Mouse (Mus musculus) left cerebral cortex, adult 8-10 months (tissue): ENCODE measurements around the gene Atg9a. TPM values are rescaled to one million over a fixed set of nuclear protein-coding genes. Genes with fewer than 3 reads are reported as not detected.

Source experiments
- DNase-seq, 2 experiments: peaks; one replicate each; pipeline ENCODE4 v3.0.0; 2022; ENCODE audit warnings: low spot score in 2 of 2
- total RNA-seq, 4 experiments: library from RNA; stranded (reverse); gene quantifications; 2 replicates each; pipeline ENCODE4 v1.2.4; 2022

The Atg9a gene
- total RNA-seq, 4 experiments from 2014 or later, result 114 to 124 (median 118) TPM

- peak in 1 of 2 experiments; percentile 45 for DNase-seq
Observed at GRCm38 (mm10) chr1:75179334-75180104, 12.5 kb downstream of the Atg9a start.

GRCm38 (mm10) chr1:75168472-75169464 is 23.2 kb downstream of the Atg9a start, which contains the start of gene Zfand2b:
Zfand2b (plus strand) TSS chr1:75168646.
- DNase-seq, result peak; percentile 85 to 93

- DNase-seq, result no peak
Observed at GRCm38 (mm10) chr1:75168093-75168471, 23.9 kb downstream of the Atg9a start.

GRCm38 (mm10) chr1:75160256-75160617 is 31.8 kb downstream of the Atg9a start:
- no peak for DNase-seq

- no peak for DNase-seq
Observed at GRCm38 (mm10) chr1:75159540-75160255, 32.3 kb downstream of the Atg9a start.

- no peak for DNase-seq
Observed at GRCm38 (mm10) chr1:75158990-75159389, 33.0 kb downstream of the Atg9a start.

GRCm38 (mm10) chr1:75155837-75156236 is 36.2 kb downstream of the Atg9a start:
- no peak for DNase-seq

DNA sequence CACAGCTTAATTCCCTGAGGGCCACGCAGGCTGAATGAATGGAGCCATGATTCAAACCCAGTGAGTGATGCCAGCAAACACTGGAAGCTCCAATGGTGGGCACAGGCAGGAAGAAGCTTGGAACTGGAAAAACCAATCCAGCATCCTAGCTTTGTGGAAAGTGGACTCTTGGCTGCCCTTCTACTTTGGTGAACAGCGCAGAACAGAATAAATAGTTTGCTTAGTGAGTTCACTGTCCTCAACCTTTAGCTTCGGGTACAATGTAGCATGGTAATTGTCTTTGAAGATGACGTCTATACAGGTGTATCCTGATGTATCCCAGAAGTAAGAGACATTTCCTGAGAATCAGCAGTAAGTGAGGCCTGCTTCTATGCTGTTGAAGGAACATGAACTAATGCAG is 43.3 kb downstream of the Atg9a start:
- DNase-seq, result no peak

GRCm38 (mm10) chr1:75147411-75148135 is 44.4 kb downstream of the Atg9a start:
- DNase-seq, result no peak

GRCm38 (mm10) chr1:75145589-75145988 is 46.4 kb downstream of the Atg9a start:
- no peak for DNase-seq

DNA sequence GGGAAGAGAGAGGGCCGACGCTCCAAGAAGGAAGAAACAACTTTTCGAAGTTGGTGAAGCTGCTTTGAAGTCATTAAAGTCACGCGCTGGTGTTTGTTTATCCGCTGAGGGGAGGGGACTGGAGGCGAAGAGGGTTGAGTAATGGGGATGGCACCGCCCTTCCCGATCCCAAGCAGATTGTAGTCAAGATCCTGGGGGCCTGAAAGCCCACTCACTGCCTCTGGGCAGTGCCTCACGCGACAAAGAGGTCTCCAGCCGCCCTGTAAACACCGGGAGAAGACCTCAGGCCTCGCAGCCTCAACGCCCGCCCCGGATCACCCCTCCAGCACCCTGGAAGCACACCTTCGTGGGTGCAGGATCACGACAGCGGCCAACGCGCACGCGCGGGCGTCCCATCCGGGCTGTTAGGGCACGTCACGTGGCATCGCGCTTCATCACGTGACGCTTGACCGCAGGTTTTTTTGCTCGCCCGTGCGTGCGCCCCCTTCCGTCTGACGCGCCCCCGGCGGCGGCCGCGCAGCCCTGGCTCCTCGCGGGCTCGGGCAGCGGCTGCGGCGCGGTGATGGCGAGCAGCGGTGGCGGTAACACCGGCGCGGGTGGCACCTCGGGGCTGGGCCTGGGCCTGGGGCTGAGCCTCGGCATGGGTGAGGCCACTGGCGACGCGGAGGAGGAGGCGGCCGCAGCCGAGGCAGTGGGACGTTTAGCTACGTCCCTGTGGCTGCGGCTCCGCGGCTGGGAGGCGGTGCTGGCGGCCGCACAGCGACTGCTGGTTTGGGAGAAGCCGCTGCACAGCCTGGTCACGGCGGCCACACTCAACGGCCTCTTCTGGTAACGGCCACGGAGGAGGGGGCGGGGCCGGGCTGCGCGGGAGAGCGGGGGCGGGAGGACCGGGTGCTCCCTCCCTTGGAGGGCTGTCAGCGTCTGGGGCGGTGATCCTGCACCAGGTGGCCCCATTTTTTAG is 49.4 kb downstream of the Atg9a start, which contains the start of the genes Cnppd1 and Retreg2:
Gene Cnppd1 (minus strand): TSS at position 411 of the 961 bp plus-strand sequence.
Gene Retreg2 (plus strand): TSS at position 478 of the 961 bp plus-strand sequence.
- DNase-seq, result peak; percentile 96 to 97

DNA sequence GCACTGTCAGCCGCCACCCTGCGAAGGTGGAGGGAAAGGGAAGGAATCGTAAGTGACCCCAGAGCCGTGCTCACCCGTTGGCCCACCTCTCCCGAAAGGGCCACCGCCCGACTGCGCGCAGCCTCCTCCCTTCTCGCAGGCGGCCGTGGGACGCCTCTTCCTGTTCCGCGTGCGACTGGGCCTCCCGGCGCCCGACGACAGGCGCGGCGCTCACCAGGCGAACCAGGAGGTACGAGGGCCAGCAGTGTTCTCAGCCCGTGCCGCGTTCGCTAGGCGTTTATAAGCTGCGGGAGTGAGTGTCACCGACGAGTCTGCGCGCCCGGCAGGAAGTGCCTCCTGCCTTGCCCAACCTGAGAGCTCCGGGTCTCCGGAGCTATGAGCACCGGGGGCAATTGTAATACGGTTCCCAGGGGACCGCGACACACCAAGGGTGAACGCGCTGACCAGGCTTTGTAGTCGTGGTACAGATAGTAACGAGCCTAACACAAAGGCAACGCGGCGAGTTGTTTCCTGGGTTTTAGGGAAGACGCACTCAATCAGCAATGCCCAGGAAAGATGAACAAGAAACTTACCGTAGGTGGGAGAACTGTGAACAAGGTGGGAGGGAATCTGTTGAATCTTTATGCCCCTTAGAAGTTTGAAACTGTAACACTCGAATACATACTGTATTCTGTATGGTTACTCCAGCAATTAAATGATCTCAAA is 50.4 kb downstream of the Atg9a start:
- peak in 1 of 2 experiments; percentile 53 for DNase-seq

DNA sequence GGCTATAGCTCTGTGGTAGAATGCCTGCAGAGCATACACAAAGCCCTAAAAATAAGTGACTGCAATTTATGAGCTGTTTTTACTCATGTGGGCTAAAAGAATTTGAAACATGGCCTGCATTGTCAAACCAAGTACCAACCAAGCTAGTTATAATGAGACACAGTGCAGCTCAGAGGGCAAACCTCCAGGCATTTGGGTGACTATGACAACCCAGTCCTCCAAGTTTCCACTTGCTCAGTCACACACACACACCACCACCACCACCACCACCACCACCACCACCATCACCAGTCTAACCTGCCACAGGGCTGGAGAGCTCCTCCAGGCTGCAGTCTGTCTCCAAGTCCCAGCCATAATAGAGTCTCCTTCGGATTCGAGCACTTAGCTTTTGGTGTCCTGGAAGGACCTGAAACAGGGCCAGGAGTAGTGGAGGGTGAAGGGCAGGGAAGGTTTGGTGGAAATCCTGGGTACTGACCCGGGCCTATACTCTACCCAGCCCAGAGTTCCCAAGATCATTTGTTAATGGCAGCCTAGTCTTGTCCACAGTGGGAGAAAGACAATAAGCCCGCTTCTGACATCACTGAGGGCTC is 51.3 kb downstream of the Atg9a start:
- DNase-seq, result no peak

- DNase-seq, result no peak
Observed at GRCm38 (mm10) chr1:75138448-75138847, 53.5 kb downstream of the Atg9a start.

- DNase-seq, result no peak
Observed at GRCm38 (mm10) chr1:75136730-75137129, 55.3 kb downstream of the Atg9a start.

DNA sequence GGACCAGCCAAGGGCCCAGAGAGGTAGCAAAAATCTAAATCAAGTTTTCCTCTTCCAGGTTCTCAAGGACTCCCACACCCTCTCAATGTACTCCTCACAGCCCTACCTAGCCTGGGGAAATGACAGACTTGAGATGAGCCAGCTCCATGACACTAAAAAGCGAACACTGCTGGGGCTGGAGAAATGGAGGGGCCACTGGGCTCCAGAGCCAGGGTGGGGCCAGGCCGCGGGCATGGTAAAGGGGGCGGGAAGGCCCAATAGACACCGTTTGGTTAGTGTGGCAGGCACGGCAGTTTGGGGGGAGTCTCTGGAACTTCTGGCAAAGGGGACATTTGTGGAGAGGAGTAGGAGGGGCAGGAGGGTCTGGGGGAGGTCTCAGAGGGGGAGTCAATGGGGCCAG is 55.7 kb downstream of the Atg9a start:
- no peak for DNase-seq

DNA sequence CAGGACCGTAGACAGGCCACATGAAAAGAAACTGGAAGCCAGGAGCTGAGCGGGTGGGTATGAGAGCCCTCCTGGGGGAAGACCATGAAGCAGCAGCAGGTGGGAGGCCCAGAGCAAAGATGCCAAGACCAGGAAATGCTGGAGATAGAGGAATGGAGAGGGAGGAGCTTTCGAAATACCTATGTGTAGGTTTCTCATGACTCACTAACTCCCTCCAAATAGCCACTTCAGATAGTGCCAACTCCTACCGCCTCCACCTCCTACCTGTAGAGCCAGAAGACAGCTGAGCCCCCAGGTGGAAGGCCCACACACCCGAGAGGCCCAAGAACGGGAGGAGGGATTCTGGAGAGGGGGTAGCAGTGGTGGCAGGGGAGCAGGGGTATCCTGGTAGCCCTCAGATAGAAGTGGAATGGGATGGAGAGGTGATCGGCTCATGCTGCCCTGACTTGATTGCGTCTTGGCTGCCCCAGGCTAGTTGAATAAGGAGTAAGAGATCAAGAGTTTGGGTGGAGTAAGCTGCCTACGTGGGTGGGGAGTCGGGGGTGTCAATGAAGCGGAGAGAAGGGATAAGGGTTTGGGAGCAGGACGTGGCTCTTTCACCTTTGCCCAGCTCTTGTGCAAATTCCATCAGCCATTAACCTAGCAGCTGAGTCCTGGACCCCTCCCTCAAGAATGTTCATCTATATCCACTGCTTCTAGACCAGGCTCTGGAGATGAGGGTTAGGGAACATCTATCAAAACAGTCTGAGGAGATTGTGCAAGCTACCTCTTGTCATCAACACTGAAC is 58.4 kb downstream of the Atg9a start, which contains the start of gene Slc23a3:
Gene Slc23a3 (minus strand): TSS at position 470 of the 787 bp plus-strand sequence.
- DNase-seq, result no peak
